Mouse (Mus musculus): ENCODE data around the gene Gm10277.
A peak's percentile ranks its signal among the peaks of the same experiment; 100 is the strongest.

Gm10277 gene

GRCm38 (mm10) chr11:77795216-77795615, 7.7 kb upstream of the Gm10277 start:
- no peak for DNase-seq

- DNase-seq, result peak; percentile 99
Measured at GRCm38 (mm10) chr11:77793238-77793930, 5.8 kb upstream of the Gm10277 start.

- DNase-seq, result peak; percentile 90
Measured at GRCm38 (mm10) chr11:77792566-77792909, 5.0 kb upstream of the Gm10277 start.

DNA sequence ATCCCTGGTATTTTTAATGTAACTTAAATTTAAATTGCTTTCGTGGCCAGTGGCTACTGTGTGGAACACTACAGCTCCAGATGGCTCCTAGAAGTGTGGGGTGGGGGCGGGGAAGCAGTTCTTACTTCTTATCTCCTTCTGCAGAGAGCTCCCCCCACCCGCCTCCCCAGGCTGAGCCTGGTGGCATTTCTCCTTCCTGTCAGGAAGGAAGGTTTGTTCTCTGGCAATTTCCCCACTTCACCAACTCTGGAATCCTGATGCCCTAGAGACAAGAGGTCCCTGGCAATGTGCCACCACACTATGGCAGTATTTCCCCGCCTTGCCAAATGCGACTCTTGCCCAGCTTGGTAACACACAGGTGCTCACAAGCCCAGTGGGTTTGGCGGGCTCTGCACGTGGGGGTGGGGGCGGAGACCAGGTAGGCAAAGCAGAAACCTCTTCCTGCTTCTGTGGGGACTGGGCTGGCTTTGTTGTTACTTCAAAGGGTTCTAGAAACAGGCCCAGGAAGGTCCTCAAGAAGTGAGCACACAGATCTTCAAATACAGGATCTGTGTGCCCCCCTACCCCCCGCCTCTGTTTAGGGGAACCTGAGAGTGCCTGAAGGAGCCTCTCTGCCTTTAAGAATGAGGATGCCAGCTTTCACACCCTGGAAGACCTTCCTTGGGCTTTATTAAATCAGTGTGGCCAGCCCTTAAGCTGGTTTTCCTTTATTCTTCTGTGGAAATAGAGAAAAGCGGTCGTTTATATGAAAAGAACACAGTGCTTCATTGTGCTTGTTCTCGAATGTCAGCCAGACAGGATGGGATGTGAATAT, 4.4 kb upstream of the Gm10277 start:
- peak; percentile 93 for DNase-seq

- peak; percentile 94 for DNase-seq
Measured at GRCm38 (mm10) chr11:77791241-77791727, 3.7 kb upstream of the Gm10277 start.

DNA sequence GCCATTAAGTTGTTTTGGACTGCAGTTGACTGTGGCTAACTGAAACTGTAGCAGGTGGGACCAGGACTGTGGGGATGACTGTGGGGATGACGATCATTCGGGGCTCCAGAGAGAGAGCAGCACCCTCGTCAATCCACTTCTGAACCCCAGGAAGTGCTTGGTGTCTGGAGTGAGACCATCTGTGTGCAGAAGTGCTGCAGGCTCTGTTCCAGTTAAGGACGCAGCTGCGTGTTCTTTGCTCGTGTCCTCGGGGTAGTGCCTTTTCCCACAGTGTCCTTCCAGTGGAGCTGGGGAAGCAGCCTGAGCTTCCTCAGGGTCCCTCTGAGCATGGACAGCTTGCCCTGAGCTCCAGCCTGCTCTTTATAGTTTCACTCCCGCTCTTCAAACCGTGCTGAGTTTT, 2.7 kb upstream of the Gm10277 start:
- DNase-seq, result peak; percentile 90

DNA sequence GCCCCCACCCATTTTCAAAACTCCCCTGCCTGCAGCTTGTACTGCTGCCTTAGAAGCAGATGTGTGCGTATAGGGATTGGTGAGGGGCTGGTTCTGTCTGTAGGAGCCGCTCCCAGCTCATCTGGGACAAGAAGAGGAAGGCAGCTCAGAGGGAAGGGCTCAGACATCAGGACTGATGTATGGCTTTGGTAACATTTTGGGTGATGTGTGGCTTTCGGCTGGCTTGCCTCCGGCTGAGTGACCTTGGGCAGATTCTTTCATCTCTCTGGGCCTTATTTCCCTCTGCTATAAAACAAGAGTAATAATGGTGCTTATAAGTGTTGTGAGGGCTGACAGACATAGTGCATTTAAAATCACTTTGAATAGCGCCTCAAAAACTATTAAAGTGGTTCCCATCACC, 2.0 kb upstream of the Gm10277 start:
- DNase-seq, result peak; percentile 83

DNA sequence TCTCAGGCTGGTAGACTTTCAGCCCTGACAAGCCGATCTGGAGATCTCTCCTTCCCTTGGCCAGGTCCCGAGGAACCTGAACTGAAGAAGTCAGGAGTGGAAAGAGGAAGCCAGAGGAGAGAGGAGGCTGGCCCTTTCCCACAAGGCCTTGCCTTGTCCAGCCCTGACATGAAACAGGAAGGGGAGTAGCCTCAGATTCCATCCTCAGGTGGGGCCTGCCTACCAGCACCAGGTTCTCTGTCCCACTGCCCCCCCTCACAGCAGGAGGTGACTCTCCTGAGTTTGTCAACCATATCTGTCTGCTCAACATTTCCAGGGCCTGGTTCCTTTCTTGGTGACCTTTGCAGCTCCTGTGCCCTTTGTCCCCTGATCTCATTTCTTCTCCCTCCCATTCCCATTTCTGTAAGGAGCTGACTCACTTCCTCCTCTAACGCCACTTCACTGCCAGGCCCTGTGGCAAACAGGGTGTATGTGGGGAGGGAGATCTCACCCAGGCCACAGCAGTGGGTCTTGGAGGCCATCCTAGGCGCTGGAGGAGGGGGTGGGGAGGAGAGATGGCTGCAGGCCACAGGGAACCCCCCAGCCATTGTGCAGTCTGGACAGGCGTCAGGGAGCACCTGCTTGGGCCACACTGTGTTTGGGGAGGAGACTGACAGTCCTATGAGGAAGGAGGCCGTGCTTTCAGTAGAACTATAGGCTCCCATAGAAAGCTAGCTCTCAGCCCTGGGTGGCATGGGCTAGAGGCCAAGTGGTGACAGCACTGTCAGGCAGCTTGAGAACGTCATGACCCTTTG, 1.6 kb downstream of the Gm10277 start:
- peak; percentile 97 for DNase-seq

- no peak for DNase-seq
Measured at GRCm38 (mm10) chr11:77785396-77785767, 2.2 kb downstream of the Gm10277 start.

DNA sequence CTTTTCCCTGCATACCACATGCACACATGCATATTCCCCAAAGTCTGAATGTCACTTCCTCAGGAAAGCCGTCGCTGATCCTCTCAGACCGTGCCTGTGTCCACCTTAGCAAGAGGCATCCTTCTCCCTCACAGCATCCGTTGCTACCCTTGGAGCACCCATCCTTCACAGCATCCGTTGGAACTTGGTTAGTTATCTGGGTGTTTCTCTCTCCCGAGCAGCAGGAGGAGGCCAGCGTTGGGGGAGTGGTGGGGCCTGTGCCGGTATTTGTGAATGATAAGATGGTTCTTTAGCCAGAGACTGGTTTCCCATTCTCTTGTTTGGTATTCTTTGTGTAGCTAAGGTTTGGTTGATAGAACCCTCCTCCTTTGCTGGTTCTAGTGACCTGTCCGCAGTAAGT, 2.7 kb downstream of the Gm10277 start:
- peak; percentile 90 for DNase-seq

GRCm38 (mm10) chr11:77783747-77784646, 3.5 kb downstream of the Gm10277 start:
- DNase-seq, result peak; percentile 96

- DNase-seq, result peak; percentile 93
Measured at GRCm38 (mm10) chr11:77783211-77783746, 4.3 kb downstream of the Gm10277 start.

DNA sequence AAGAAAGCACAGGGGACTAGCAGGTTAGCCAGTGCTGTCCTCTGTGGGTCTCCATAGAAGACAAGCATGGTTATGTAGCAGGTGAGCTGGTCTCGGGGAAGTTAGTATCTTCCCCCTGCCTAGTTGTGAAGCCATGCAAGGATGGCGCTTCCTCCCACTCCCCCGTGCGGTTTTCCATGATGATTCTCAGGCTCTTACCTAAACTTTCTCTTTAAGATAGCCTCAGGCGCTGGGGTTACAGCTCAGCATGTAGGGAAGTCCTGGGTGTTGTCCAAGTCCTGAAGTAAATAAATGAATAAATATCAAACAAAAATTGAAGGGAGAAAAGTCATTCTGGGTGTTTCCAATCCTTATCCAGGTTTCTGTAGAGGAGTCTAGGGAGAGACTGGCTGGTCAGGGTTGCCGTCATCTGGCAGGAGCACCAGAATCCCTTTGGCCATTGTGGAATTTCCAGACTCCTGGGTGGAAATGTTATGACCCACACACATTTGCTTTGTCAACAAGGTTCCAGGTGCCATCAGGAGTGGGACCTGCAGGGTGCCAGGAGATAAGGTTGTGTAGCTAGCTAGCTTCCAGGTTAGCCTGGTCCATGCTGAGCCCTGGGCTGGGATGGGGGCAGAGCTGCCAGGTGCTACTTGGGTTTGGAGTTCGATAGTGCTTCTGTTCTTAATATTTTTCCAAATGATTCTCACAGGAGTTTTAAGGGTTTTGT, 5.3 kb downstream of the Gm10277 start:
- peak; percentile 76 for DNase-seq

- DNase-seq, result peak; percentile 96
Measured at GRCm38 (mm10) chr11:77781088-77781487, 6.5 kb downstream of the Gm10277 start.

GRCm38 (mm10) chr11:77779240-77779639, 8.3 kb downstream of the Gm10277 start:
- DNase-seq, result peak; percentile 98

DNA sequence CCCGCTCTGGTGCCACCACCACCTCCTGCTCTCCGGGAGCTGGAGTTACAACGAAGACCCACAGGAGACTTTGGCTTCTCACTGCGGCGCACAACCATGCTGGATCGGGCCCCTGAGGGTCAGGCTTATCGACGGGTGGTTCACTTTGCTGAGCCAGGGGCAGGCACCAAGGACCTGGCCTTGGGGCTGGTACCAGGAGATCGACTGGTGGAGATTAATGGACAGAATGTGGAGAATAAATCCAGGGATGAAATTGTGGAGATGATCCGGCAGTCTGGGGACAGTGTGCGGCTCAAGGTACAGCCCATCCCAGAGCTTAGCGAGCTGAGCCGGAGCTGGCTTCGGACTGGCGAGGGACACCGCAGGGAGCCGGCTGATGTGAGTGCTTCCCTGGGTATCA, 9.6 kb downstream of the Gm10277 start:
- DNase-seq, result peak; percentile 84

GRCm38 (mm10) chr11:77777436-77777835, 10.1 kb downstream of the Gm10277 start:
- DNase-seq, result peak; percentile 89

DNA sequence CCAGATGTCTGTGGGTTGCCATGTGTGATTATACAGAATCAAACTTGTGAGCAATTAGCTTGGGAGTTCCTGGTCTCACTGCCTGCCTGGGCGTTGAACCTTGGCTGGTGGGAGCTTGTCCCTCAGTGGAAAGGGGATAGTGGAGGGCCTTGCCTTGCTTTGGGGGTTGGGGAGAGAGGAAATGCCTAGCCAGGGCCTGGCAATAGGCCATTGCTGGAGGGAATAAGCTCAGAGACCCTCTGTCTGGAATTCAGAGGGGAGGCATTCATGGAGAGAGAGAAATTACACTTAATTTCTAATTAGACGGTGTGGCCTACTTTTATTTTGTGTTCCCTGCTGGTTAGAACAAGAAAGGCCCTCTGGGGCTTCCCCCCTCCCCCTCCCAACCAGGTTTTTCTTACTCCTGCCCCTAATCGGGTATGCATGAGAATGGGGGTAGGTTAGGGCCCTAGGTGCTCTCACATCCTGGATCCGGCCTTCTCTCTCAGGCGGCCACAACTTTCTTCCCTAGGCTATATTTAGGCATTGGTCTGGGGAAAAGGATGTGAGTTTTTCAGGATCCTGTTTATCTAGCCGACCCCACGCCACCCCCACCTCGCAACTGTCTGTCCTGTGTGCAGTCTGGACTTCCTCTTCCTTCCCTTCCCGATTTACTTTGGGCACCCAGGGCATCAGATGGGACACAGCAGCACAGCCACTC, 11.7 kb downstream of the Gm10277 start:
- DNase-seq, result peak; percentile 97

GRCm38 (mm10) chr11:77771879-77772713, 15.5 kb downstream of the Gm10277 start:
- no peak for DNase-seq

GRCm38 (mm10) chr11:77770346-77770745, 17.2 kb downstream of the Gm10277 start:
- no peak for DNase-seq

Data from heart, adult 11 months (tissue).